Mouse (Mus musculus) B cell, adult 2 months (primary cell): ENCODE measurements at regions not wholly inside any gene's neighbourhood (a gene's known extent, or its start where the extent isn't known, plus 50 kb on each side); places are given as distances from the start of the nearest gene placed in this dataset.

ENCODE experiments used
- DNase-seq, 2 experiments: peaks; one replicate each; pipeline ENCODE4 v3.0.0; 2022

- DNase-seq, result no peak
These were observed 1512.2 kb upstream of the Gm6569 start for GRCm38 (mm10) chr15:72322127-72322526.

GRCm38 (mm10) chr15:72323158-72323557, 1511.2 kb upstream of the Gm6569 start:
- no peak for DNase-seq

GRCm38 (mm10) chr15:72331262-72331661, 1503.1 kb upstream of the Gm6569 start:
- DNase-seq, result no peak

GRCm38 (mm10) chr15:72334497-72334896, 1499.9 kb upstream of the Gm6569 start:
- no peak for DNase-seq

GRCm38 (mm10) chr15:72339629-72340028, 1494.7 kb upstream of the Gm6569 start:
- DNase-seq, result no peak

- no peak for DNase-seq
These were observed 1492.4 kb upstream of the Gm6569 start for GRCm38 (mm10) chr15:72341991-72342390.

- no peak for DNase-seq
These were observed 1491.9 kb upstream of the Gm6569 start for GRCm38 (mm10) chr15:72342504-72342903.

- no peak for DNase-seq
These were observed 1490.6 kb upstream of the Gm6569 start for GRCm38 (mm10) chr15:72343794-72344193.

GRCm38 (mm10) chr15:72353371-72353770, 1481.0 kb upstream of the Gm6569 start:
- DNase-seq, result no peak

- DNase-seq, result no peak
These were observed 1478.7 kb upstream of the Gm6569 start for GRCm38 (mm10) chr15:72355626-72356025.

- no peak for DNase-seq
These were observed 1474.7 kb upstream of the Gm6569 start for GRCm38 (mm10) chr15:72359636-72360035.

GRCm38 (mm10) chr15:72360049-72360448, 1474.3 kb upstream of the Gm6569 start:
- DNase-seq, result no peak

- DNase-seq, result no peak
These were observed 1473.8 kb upstream of the Gm6569 start for GRCm38 (mm10) chr15:72360463-72361030.

GRCm38 (mm10) chr15:72373041-72373440, 1461.3 kb upstream of the Gm6569 start:
- no peak for DNase-seq

- DNase-seq, result no peak
These were observed 1457.2 kb upstream of the Gm6569 start for GRCm38 (mm10) chr15:72377201-72377600.

GRCm38 (mm10) chr15:72379291-72379690, 1455.1 kb upstream of the Gm6569 start:
- DNase-seq, result no peak

GRCm38 (mm10) chr15:72381164-72381563, 1453.2 kb upstream of the Gm6569 start:
- DNase-seq, result no peak

- DNase-seq, result no peak
These were observed 1452.6 kb upstream of the Gm6569 start for GRCm38 (mm10) chr15:72381744-72382143.

- no peak for DNase-seq
These were observed 1451.8 kb upstream of the Gm6569 start for GRCm38 (mm10) chr15:72382521-72382920.

- DNase-seq, result no peak
These were observed 1451.3 kb upstream of the Gm6569 start for GRCm38 (mm10) chr15:72383062-72383461.

- no peak for DNase-seq
These were observed 1450.9 kb upstream of the Gm6569 start for GRCm38 (mm10) chr15:72383470-72383869.

GRCm38 (mm10) chr15:72393226-72393625, 1441.1 kb upstream of the Gm6569 start:
- no peak for DNase-seq

GRCm38 (mm10) chr15:72411956-72412355, 1422.4 kb upstream of the Gm6569 start:
- no peak for DNase-seq
